Mouse (Mus musculus) spleen, adult 2 months (tissue): ENCODE data around the gene Atrx.

Experiments
- CTCF ChIP-seq: fragments of 200-500 bp; IDR thresholded peaks from 2 replicates; pipeline ENCODE4 v1.5.1; 2011; ENCODE audit warnings: mild to moderate bottlenecking, inconsistent platforms; ENCODE audit not compliant: insufficient read depth, insufficient read length, insufficient replicate concordance; ENCODE audit errors: extremely low read depth
- POLR2A ChIP-seq: fragments of 200-500 bp; IDR thresholded peaks from 2 replicates; pipeline ENCODE4 v1.6.1; 2011; ENCODE audit warnings: low read depth, low read length, inconsistent platforms

GRCm38 (mm10) chrX:105901611-105902010 is 27.6 kb downstream of the Atrx start:
- no peak for TF ChIP-seq CTCF
- TF ChIP-seq POLR2A, result no peak
